Mouse (Mus musculus) gastrocnemius, adult 8-10 months (tissue): Measurements from ENCODE around the gene Muc4. TPM values are rescaled to one million over a fixed set of nuclear protein-coding genes. Genes with fewer than 3 reads are reported as not detected.

ENCODE experiments used
- DNase-seq, 2 experiments: peaks; one replicate each; pipeline ENCODE4 v3.0.0; 2022; ENCODE audit warnings: low spot score in 2 of 2
- total RNA-seq, 4 experiments: library from RNA; stranded (reverse); gene quantifications; 2 replicates each; pipeline ENCODE4 v1.2.4; 2022

The Muc4 gene
- total RNA-seq, 4 experiments from 2014 or later = 0.05 to 0.38 TPM; not detected in 2

GRCm38 (mm10) chr16:32726501-32726900 is 9.2 kb upstream of the Muc4 start:
- DNase-seq = no peak

- DNase-seq = no peak
Measured at GRCm38 (mm10) chr16:32728240-32728639, 7.4 kb upstream of the Muc4 start.

- DNase-seq = no peak
Measured at GRCm38 (mm10) chr16:32728730-32729129, 7.0 kb upstream of the Muc4 start.

DNA sequence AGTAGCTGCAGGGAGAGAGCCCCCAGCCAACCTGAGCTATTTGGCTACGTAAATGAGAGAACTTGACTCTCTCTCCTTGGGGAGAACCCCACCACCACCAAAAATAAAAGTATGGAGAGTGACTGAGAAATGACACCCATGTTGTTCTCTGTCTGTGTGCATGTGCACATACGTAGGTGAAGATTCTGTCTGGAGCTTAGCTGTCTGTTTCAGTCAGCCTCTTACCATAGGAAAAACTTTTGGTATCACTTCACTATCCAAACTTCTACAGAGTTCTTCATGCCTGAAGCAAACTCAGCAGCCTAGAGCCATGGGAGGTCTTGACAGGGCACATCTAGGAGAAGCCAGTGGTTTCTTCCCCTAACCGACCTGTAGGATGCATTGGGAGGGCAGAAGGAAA is 2.5 kb upstream of the Muc4 start:
- DNase-seq = no peak

DNA sequence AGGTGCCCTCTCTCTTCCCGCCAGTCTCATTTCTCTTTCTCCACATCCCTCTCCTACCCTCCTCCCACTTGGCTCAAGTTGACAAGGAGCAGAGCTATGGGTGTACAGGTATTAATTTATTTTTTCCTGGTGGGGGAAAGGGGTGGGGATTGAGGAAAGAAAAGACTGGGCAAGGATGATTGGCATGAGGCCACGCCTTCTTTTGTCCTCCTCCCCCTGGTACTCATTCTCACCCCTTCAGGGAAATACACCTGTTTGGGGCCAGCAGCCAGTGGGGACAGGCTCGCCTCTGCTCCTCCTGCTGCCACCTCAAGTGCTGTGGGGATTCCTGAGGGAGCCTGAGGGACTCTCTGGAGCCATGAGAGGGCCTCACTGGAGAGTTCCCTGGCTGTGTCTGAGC is 336 bp downstream of the Muc4 start:
- no peak for DNase-seq

DNA sequence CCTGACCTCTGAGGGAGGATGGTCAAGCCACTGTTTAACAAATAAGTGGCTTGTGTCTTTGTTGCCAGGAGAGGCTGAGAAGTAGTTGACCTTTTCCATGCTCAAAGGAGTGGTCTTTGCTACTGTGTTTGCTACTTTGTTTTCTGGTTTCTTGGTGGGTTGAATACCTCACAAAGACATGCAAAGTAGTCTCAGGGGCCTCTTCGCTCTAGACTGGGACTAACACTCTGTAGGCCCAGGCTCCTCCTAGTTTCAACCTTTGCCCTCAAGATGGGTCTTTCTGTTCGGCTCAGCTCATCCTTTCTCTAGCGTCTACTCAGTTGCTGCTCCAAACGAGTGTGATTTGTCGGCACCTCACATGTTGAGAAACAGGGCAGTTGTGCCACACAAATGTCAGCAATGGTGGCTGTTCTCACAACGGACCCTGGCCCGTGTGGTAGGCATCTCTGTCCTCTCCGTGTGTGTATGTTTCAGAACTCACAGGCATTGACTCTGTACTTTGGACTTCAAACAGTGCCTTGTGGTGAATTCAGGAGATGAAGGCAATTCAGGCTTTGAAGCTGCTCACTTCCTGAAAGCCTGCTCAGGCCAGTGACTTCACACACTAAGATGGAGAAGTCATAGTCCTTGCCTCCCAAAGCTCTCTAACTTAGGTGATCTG is 4.4 kb downstream of the Muc4 start:
- DNase-seq = no peak

DNA sequence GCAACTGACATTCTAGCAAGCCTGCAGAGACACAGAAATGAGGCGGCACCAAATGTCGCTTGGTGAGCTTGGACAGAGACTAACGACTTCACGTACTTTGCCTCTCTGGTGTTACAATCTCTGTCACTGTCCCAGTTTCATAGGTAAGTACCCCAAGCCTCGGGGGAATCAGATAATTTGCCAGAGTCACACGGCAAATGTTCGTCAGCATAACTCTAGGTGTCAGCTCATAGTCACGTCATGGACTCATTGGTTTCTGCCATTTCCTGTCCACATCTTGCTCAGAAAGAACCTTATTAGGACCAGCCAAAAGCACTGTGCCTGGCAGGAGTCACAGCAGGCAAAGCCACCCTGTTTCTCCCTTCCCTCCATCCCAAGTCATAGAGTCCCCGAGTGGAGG is 5.7 kb downstream of the Muc4 start:
- DNase-seq = no peak

DNA sequence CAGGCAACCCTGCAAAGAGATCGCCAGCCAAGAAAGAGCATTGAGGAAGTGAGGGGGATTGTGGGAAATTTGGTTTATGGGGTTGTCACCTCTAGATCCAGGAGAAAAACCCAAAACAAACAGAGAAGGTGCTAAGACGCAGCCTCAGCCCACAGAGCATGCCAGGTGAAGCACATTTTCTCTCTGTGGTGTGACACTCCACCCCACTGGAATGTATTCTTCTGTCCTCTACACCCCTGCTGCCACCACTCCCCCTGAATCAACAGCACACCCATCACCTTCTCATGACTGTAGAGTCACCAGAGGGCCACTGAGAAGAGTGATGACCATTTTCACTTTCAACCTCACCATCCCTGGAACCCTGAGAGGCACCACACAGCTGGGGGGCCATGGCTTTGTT is 7.0 kb downstream of the Muc4 start:
- DNase-seq = no peak

DNA sequence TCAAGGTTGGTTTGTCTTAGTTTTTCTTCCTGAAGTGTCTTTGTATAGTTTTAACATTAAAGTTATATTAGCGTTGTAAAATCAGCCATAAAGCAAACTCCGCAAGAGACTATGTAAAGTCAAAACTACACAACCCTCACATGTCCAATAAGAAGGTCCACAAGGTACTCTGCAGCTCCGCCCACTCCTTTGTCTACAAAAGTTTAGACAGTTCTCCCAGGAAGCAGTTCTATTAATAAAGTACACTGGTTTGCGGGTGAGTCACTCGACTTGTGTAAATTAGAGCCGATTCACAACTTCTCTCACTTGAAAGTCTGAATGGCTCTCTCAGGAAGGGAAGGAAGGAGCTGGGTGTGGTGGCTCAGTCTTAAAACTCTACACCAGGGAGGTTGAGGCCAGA is 10.2 kb downstream of the Muc4 start:
- no peak for DNase-seq

- DNase-seq = no peak
Measured at GRCm38 (mm10) chr16:32750242-32751127, 14.8 kb downstream of the Muc4 start.

DNA sequence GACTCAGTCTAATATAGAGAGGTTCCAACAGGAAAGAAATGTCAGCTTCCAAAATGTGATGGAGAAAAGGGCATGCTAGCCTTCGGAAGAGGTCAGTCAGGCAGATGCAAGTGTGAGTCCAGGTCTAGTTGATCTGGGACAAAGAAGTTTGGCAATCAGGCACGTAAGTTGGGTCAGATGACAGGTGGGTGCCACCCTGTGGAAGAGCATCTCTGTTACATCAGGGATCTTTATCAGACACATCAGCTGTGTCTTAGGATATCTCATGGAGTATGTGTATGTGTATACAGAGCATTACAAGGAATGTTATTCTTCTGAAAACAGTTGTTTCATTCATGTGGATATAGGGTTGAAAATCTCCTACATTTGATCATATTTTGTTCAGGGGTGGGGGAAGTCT is 28.9 kb downstream of the Muc4 start:
- no peak for DNase-seq

- DNase-seq = no peak
Measured at GRCm38 (mm10) chr16:32764961-32765360, 29.3 kb downstream of the Muc4 start.

DNA sequence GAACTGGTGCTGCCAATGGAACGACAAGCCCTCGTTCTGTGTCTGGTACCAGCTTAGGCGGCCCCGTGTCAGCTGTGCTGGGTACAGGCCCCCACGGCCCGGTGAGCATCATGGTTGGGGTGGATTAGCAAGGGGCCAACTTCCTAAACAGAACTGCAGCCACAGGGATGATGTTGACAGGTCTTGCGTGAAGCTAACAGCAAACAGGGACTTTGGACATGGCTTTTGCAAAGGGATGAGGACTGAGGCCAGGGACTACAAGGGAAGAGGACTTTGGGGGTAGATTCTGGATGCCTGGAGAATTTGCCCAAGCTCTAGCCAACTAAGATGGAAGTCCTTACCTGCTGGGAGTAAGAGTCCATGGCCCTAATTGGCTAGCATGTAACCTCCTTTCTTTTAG is 31.2 kb downstream of the Muc4 start:
- no peak for DNase-seq

- no peak for DNase-seq
Measured at GRCm38 (mm10) chr16:32776676-32777075, 41.0 kb downstream of the Muc4 start.

GRCm38 (mm10) chr16:32778956-32779355 is 43.3 kb downstream of the Muc4 start:
- DNase-seq = no peak

- DNase-seq = no peak
Measured at GRCm38 (mm10) chr16:32783324-32784062, 47.8 kb downstream of the Muc4 start.

- DNase-seq = no peak
Measured at GRCm38 (mm10) chr16:32784840-32785239, 49.2 kb downstream of the Muc4 start.

GRCm38 (mm10) chr16:32790056-32790455 is 54.4 kb downstream of the Muc4 start:
- DNase-seq = no peak

DNA sequence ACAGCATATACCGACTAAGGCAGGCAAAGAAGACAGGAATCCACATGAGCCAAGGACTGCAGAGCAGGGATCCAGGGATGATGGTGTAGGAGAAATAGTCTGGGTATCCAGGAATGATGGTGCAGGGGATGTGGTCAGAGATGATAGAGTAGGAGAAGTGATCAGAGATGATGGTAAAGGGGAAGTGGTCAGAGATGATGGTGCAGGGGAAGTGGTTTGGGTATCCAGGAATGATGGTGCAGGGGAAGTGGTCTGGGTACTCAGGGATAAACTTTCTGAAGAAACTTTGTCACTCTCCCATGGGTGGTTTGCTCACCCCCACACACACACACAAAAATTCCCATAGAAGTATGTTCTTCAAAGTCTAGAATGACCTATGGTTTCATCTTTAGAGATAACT is 59.5 kb downstream of the Muc4 start:
- no peak for DNase-seq

DNA sequence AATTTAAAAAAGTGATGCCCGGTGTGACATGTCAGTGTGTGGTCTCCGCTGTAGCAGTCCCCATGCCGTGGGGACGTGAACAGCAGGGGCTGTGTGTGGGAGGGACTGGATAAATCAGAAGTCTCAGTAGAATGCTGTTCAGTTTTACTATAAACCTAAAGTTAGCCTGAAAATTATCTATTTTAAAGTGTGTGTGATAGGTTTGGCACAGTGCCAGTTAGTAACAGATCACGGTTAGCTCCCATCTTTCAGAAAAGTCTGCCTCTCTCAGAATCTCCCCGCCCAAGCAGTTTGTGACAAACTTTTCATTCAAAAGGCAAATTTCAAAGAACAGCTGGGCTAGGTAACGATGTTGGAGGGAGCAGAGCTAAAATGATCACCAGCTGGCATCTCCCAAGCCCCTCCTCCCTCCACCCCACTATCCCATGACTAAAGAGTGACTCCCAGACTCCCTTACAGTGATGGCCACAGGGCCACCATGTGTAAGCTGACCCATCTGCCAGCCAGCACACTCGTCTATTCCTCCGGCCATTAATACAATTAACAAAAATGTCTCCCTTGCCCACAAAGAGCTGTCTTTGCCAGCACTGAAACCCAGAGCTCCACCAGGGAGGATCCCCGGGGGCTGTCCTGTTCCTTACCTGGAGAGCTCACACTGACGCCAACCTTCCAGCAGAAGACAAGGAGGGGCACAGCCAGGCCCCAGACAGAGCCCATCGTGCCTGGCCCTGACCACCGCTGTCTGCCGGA is 61.2 kb downstream of the Muc4 start:
- no peak for DNase-seq

DNA sequence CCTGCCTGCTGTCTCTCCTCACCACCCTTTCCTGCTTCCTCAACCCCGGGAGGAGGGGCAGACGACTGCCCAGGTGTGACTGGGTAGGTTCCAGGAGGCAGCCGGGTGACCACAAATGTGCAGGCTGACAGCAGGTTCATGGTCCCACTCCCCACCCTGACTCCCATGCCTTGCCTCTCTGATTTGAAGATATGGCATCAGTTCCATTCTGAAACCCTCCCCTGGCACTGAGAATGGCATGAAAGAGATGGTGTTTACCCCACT is 61.7 kb downstream of the Muc4 start, which contains the start of gene Muc20:
Gene Muc20 (minus strand): TSS at position 10 of the 264 bp plus-strand sequence.
- no peak for DNase-seq
